Mouse (Mus musculus) midbrain, embryonic 11.5 days (tissue): ENCODE results near the gene Ccdc149. TPM values are rescaled to one million over a fixed set of nuclear protein-coding genes. Genes with fewer than 3 reads are reported as not detected.

Source experiments
- ATAC-seq: fragments of 200-750 bp; cut with Nextera tagmentation; 2 replicates; pipeline ENCODE4 v1.8.0; 2017; ENCODE audit warnings: moderate TSS enrichment, moderate library complexity; ENCODE audit not compliant: low FRiP score
- DNase-seq: peaks from one replicate; pipeline ENCODE4 v3.0.0; 2015; ENCODE audit warnings: low spot score; ENCODE audit errors: missing footprints
- H3K27ac ChIP-seq: fragments of 300-500 bp; sonication (generic); 2 replicates; pipeline ENCODE4 v1.5.1; 2014; ENCODE audit warnings: low read depth, low read length
- H3K27me3 ChIP-seq: fragments of 300-500 bp; sonication (generic); 2 replicates; pipeline ENCODE4 v1.6.1; 2014; ENCODE audit warnings: mild to moderate bottlenecking, low read length, moderate library complexity, mixed read lengths; ENCODE audit not compliant: control insufficient read depth, insufficient read depth
- H3K36me3 ChIP-seq: fragments of 300-500 bp; sonication (generic); 2 replicates; pipeline ENCODE4 v1.6.1; 2014; ENCODE audit warnings: mild to moderate bottlenecking, low read length, moderate library complexity, mixed read lengths; ENCODE audit not compliant: control insufficient read depth, insufficient read depth
- H3K4me1 ChIP-seq: fragments of 300-500 bp; sonication (generic); 2 replicates; pipeline ENCODE4 v1.6.1; 2014; ENCODE audit warnings: low read length; ENCODE audit not compliant: control insufficient read depth, insufficient read depth
- H3K4me2 ChIP-seq: fragments of 300-500 bp; sonication (generic); 2 replicates; pipeline ENCODE4 v1.6.1; 2014; ENCODE audit warnings: mild to moderate bottlenecking, moderate library complexity
- H3K4me3 ChIP-seq: fragments of 300-500 bp; sonication (generic); 2 replicates; pipeline ENCODE4 v1.5.1; 2014; ENCODE audit warnings: low read depth, low read length
- H3K9ac ChIP-seq: fragments of 300-500 bp; sonication (generic); 2 replicates; pipeline ENCODE4 v1.6.1; 2014; ENCODE audit warnings: low read length
- H3K9me3 ChIP-seq: fragments of 300-500 bp; sonication (generic); 2 replicates; pipeline ENCODE4 v1.6.1; 2016; ENCODE audit warnings: low read length; ENCODE audit not compliant: control insufficient read depth
- WGBS: fragments of 180-500 bp; shearing (Covaris S2); extraction: QIAGEN DNeasy Blood & Tissue Kit; methylation state at CpG from one replicate; pipeline ENCODE4 v1.1.7; 2014; 5-methylcytosine and 5-hydroxymethylcytosine counted together
- polyA plus RNA-seq: library from polyadenylated mRNA; unstranded; fragments of >200 nt; fragmentation: Nextera tagmentation; extraction: Ambion mirVana; gene quantifications from 2 replicates; pipeline ENCODE4 v1.2.1, GENCODE M21; 2014

Gene Ccdc149
- polyA plus RNA-seq, 1 experiment from 2014 or later = 2.4 TPM

DNA sequence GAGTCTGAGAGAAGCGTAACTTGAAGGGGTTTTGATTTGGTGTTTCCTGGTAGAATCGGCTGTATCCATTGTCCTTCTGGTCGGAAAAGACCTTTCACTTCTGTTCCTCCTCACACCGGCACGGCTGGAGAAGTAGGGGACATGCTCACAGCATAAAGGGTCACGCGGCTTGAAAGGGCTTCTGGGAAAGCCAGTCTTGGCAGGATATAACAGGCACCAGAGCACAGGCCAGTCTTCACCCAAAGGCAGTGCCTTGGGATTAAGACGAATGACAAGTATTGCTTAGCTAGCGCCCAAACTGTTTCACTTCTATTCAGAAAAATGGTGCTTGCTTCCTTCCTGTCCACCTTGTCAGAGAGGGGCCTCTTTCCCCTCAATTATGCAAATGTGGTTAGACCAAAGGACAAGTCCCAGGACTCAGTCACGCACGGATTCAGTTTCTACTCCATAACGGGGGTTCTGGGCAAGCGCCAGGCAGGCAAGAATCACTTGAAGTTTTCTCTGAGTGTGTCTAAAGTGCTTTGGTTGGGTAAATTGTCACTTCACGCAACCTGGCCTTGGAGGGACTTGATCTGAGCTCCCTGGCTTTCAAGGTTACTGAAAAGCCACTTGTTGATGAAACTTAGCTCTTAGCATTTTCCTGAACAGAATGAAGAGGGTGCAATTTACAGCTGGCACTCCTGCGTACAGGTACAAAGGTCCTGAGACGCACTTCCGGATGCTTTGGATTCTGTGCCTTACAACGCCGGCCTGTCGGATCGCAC is 110.9 kb downstream of the Ccdc149 start:
- no peaks in the 10 kb centered on the region for H3K9me3 ChIP-seq
- peaks cover 6% of the 10 kb centered on the region; the same call in 1 of the 2 replicates for H3K4me1 ChIP-seq
- no peaks in the 10 kb centered on the region for H3K27me3 ChIP-seq
- 67% methylated on average over 21 of the region's 21 CpGs for WGBS
- ATAC-seq (peak; percentile 38; the same call in 1 of the 2 replicates), DNase-seq (peak; percentile 82)
- no peak overlapping the region for H3K4me2 ChIP-seq
- no peak overlapping the region for H3K4me3 ChIP-seq
- no peak overlapping the region for H3K9ac ChIP-seq
- H3K27ac ChIP-seq = no peak overlapping the region
- no peaks in the 10 kb centered on the region for H3K36me3 ChIP-seq

- Histone ChIP-seq H3K9me3 (no peaks in the 10 kb centered on the region), H3K4me1 (peaks cover 3% of the 10 kb centered on the region; the same call in 1 of the 2 replicates), H3K27ac (no peak overlapping the region), H3K36me3 (no peaks in the 10 kb centered on the region), H3K4me2 (no peak overlapping the region), H3K4me3 (no peak overlapping the region), H3K27me3 (no peaks in the 10 kb centered on the region), H3K9ac (no peak overlapping the region)
- 85% methylated on average over 6 of the region's 6 CpGs for WGBS
- ATAC-seq (no peak), DNase-seq (peak; percentile 39)
These were observed 113.2 kb downstream of the Ccdc149 start for GRCm38 (mm10) chr5:52358120-52358519.

DNA sequence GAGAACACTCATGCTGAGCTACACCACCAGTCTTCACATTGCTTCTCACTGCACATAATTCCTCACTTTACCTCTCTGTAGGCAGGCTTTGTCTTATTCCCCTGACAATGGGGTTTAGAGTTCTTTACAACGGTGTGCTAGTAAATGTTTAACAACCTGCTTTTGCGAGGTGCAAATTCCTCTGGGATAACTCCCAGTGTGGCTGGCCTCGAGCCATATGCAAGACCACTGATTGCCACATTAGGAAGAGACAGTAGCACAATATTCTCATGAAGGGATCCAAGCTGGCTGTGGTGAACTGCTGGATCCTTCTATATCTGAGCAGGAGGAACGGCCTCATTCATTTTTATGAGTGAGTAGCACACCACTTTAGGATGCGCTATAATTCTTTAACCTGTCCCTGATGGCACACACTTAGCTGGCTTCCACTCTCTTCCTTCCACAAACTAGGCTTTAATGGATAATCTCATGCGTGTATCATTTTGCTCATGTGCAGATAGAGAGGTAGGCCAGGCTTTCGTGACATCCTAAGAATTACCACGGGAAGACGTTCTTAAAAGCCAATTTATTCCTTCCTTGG is 114.1 kb downstream of the Ccdc149 start:
- no peak overlapping the region for H3K9ac ChIP-seq
- WGBS = 71% methylated on average over 9 of the region's 9 CpGs
- H3K4me1 ChIP-seq = no peaks in the 10 kb centered on the region
- H3K4me3 ChIP-seq = no peak overlapping the region
- no peaks in the 10 kb centered on the region for H3K27me3 ChIP-seq
- no peak overlapping the region for H3K27ac ChIP-seq
- ATAC-seq = no peak
- no peaks in the 10 kb centered on the region for H3K36me3 ChIP-seq
- no peak overlapping the region for H3K4me2 ChIP-seq
- no peaks in the 10 kb centered on the region for H3K9me3 ChIP-seq
- peak; percentile 70 for DNase-seq

GRCm38 (mm10) chr5:52355612-52356011 is 115.7 kb downstream of the Ccdc149 start:
- Histone ChIP-seq H3K27ac (no peak overlapping the region), H3K27me3 (no peaks in the 10 kb centered on the region), H3K4me2 (no peak overlapping the region), H3K9me3 (no peaks in the 10 kb centered on the region), H3K4me1 (no peaks in the 10 kb centered on the region), H3K4me3 (no peak overlapping the region), H3K9ac (no peak overlapping the region), H3K36me3 (no peaks in the 10 kb centered on the region)
- ATAC-seq (no peak), DNase-seq (no peak)
- 87% methylated on average over 7 of the region's 7 CpGs for WGBS

DNA sequence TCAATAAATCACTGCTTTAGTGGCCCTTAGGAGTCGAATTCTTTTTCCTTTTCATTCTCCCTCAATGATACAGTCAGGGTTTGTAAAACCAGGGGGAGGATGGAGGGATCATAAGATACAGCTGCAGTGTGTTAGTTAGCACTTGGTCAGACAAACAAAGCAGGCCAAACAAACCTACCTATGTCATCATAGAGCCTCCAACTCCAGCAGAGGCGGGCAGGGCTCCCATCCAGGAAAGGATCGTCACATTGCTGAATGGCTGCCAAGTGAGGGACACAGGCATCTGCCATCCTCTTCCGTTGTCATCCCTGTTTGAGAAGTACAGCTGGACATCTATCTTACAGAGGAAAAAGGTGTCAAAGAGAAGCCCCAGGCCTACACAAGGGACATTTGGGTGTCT is 116.9 kb downstream of the Ccdc149 start:
- ATAC-seq (no peak), DNase-seq (peak; percentile 35)
- Histone ChIP-seq H3K9me3 (no peaks in the 10 kb centered on the region), H3K27me3 (no peaks in the 10 kb centered on the region), H3K9ac (no peak overlapping the region), H3K36me3 (no peaks in the 10 kb centered on the region), H3K27ac (no peak overlapping the region), H3K4me3 (no peak overlapping the region), H3K4me2 (no peak overlapping the region), H3K4me1 (no peaks in the 10 kb centered on the region)
- WGBS = 89% methylated on average over 4 of the region's 4 CpGs

DNA sequence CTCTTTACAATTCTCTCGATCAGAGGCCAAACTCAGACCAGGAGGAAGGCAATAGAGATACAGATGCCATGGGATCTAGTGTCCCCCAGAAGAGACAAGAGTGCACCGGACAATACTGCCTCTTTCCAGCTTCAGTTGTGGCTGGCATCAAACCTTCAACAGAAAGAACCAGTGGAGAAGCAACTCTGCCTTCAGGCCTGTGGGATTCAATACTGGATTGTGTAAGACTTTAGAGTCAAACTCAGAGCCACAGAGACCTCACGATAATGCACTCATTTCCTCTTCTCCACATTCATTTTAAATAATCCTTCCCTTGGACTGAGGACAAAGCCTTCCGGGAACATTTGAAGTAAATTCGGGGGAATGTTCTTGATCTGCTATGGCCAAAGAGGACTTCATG is 118.6 kb downstream of the Ccdc149 start:
- ATAC-seq (no peak), DNase-seq (peak; percentile 72)
- H3K9me3 ChIP-seq = no peaks in the 10 kb centered on the region
- H3K9ac ChIP-seq = no peak overlapping the region
- H3K4me2 ChIP-seq = no peak overlapping the region
- no peak overlapping the region for H3K27ac ChIP-seq
- 85% methylated on average over 5 of the region's 5 CpGs for WGBS
- H3K4me1 ChIP-seq = no peaks in the 10 kb centered on the region
- no peaks in the 10 kb centered on the region for H3K36me3 ChIP-seq
- H3K27me3 ChIP-seq = no peaks in the 10 kb centered on the region
- H3K4me3 ChIP-seq = no peak overlapping the region

- Histone ChIP-seq H3K4me1 (no peaks in the 10 kb centered on the region), H3K9ac (no peak overlapping the region), H3K36me3 (no peaks in the 10 kb centered on the region), H3K4me3 (no peak overlapping the region), H3K27me3 (no peaks in the 10 kb centered on the region), H3K9me3 (no peaks in the 10 kb centered on the region), H3K4me2 (no peak overlapping the region), H3K27ac (no peak overlapping the region)
- DNase-seq = peak; percentile 4
- ATAC-seq = no peak
- WGBS = 93% methylated on average over 2 of the region's 2 CpGs
These were observed 119.8 kb downstream of the Ccdc149 start for GRCm38 (mm10) chr5:52351561-52351960.

- Histone ChIP-seq H3K27ac (no peak overlapping the region), H3K9ac (no peak overlapping the region), H3K36me3 (no peaks in the 10 kb centered on the region), H3K4me1 (no peaks in the 10 kb centered on the region), H3K27me3 (no peaks in the 10 kb centered on the region), H3K9me3 (no peaks in the 10 kb centered on the region), H3K4me2 (no peak overlapping the region), H3K4me3 (no peak overlapping the region)
- WGBS = 86% methylated on average over 2 of the region's 2 CpGs
- ATAC-seq = no peak
- DNase-seq = peak; percentile 66
These were observed 120.9 kb downstream of the Ccdc149 start for GRCm38 (mm10) chr5:52350451-52350850.

- Histone ChIP-seq H3K4me1 (no peaks in the 10 kb centered on the region), H3K4me3 (no peak overlapping the region), H3K9me3 (no peaks in the 10 kb centered on the region), H3K36me3 (no peaks in the 10 kb centered on the region), H3K4me2 (no peak overlapping the region), H3K27me3 (no peaks in the 10 kb centered on the region), H3K9ac (no peak overlapping the region), H3K27ac (no peak overlapping the region)
- no peak for DNase-seq
- 87% methylated on average over 2 of the region's 2 CpGs for WGBS
- no peak for ATAC-seq
These were observed 124.4 kb downstream of the Ccdc149 start for GRCm38 (mm10) chr5:52346890-52347289.
